Mouse (Mus musculus) megakaryocyte progenitor cell, adult 5-6 weeks (primary cell): ENCODE results near the gene Gpr31b. TPM values are rescaled to one million over a fixed set of nuclear protein-coding genes. Genes with fewer than 3 reads are reported as not detected.
A peak's percentile ranks its signal among the peaks of the same experiment; 100 is the strongest.
"Not testable (repeated sequence)": the region's sequence is repeated elsewhere in the genome, so short reads cannot be mapped to it uniquely, and the experiment has no call there.

Experiments used
- ATAC-seq: replicated peaks from 2 replicates; pipeline ENCODE4 v1.8.0; 2016; ENCODE audit warnings: mild to moderate bottlenecking, moderate TSS enrichment, inconsistent platforms; ENCODE audit not compliant: poor library complexity
- total RNA-seq, 2 experiments: library from RNA; stranded (forward) in 1 of 2; stranded (reverse) in 1 of 2; fragments of 157-497, 149-512 nt in 1 of 2; fragments of 200-1000 nt in 1 of 2; gene quantifications; 2 replicates each; pipeline versions ENCODE4 v1.2.3 to v1.2.4; 2015 to 2017

Gene Gpr31b
- total RNA-seq (2015) (0.91 TPM in 1 of 2 replicates, not detected in the other), total RNA-seq (2017) (0.41 TPM in 1 of 2 replicates, not detected in the other)

DNA sequence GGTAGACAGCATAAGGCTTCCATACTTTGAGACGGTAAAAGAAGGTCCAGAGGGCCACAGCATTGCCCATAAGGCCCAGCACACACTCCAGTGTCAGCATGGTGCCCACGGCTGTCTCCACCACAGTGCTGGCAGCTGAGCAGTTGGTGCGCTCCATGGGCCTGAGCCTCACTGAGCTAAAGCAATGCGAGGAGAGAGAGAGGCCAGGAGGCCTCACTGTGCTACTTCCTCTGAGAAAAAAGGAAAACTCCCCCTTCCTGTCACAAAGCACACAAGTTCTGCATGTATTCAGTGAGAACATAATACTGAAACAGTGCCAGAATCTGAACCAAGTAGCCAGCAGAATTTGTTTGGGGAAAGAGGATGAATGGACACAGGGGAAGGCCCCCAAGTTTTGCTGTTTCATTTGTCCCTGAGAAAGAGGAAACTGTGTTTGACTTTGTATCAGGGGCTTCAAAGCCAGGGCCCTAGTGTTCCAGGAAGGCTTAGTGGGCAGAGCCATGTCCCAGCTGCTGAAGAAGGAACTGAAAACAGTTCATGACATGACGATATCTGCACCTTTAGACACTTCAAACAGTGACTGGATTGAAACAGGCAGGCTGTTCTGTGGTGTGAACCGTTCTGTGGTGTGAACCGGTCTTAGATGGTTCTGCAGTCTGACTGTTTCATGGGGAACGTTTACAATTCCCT lies at the start of gene Gpr31b:
Gene Gpr31b, minus strand, starts transcription at position 173 of the 690 bp plus-strand sequence.
- ATAC-seq, result peak; percentile 74

DNA sequence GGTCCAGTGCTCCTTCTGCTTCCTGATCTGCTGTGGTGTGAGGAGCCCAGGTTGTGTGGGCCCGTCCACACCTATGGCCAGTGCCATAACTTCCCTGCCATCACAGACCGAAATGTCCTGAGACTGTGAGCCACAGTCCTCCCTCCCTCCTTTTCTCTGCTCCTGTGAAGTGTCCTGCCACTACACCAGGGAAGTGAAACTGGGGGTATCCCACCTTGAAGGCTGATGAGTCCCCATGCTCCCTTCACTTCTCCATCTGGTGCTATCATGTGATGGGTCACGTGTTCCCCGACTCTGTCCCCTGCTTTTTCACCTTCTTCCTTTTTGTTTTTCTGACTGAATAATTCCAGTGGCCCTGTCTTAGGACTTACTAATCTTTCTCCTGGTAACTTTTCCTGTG lies 40.9 kb upstream of the Gpr31b start:
- ATAC-seq, result peak; percentile 44; the same call in 1 of the 2 replicates

DNA sequence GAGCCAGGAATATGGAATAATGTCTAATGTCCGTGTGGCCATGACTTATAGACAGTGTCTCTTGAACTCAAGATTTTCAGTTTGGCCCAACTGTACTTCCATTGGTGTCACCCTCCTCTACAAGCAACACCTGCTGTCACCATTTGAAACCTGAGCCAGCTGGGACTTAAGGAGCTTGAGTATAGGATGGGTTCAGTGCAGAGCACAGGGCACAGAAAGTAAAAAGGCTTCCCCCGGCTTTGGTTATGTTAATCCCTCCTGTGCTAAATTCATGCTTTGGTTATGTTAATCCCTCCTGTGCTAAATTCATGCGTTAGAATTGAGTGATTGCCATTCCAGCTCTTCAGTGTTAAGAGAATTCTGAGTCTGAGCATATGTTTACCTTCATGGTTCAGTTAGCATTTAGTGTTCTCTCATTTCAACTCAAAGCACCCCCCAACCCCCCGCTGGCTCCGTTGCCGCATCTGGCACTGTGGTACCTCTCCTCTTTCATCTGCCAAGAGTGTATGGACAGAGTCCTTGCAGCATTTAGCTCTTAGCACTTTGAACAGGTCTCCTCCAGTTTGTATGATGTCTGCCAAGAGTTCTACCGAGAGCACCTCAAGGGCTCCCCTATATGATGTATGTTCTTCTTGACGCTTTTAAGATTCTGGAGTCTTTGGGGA lies 40.1 kb upstream of the Gpr31b start:
- ATAC-seq, result not testable (repeated sequence)

DNA sequence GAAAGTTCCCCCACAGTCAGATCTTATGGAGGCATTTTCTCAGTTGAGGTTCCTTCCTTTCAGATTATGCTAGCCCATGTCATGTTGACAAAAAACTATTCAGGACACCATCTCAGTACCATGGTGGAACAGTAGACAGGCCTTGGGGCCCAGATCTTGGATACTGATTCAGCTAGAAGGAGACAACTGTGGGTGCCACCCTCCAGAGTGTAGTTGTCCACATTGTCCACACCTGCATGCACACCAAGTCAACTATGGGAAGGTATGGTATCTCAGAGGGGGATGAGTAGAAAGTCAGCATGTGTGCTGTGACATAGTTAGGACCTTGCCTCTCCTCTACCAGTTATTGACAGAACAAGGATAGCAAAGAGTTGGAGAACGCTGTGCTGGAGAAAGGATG lies 39.4 kb upstream of the Gpr31b start:
- ATAC-seq, result not testable (repeated sequence)

DNA sequence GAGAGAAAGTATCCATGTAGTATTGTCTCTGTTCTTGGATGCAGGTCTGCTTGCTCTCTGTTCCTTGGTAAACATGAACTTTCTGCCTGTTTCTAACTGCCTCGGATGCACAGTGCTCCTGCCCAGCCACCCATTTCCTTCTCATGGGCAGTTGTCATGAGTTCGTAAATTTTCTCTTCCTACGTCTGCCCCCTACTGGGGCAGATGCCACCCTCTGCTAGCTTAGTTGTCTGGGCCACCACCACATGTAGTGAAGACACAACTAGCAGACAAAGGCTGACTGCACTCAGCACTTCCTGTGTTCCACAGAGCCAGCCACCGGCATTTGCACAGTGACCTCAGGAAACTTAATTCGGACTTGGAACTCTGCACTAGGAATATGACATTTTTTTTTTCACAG lies 17.1 kb upstream of the Gpr31b start:
- peak; percentile 78 for ATAC-seq

DNA sequence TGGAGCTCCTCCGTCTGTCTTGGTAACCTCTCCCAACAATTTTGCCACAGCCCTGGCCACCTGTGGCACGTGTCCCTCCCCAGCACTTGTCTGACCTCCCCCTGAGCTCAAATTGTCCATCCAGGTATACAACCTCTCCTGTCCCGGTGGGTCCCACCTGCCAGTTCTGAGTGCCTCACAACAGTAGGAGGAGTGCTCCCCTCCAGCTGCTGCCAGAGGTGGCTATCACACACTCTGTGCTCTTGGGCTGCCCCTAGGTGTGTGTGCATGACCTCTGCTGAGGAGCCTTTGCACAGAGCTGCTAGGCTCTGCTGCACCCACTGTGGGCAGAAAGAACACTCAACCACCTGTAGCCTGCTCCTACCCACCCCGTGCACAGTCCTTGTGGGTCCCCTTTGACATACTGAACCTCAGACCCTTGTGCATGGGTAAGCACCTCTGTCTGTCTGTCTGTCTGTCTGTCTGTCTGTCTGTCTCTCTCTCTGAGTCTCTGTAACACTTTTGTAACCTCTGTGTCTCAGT lies 15.8 kb upstream of the Gpr31b start:
- not testable (repeated sequence) for ATAC-seq

DNA sequence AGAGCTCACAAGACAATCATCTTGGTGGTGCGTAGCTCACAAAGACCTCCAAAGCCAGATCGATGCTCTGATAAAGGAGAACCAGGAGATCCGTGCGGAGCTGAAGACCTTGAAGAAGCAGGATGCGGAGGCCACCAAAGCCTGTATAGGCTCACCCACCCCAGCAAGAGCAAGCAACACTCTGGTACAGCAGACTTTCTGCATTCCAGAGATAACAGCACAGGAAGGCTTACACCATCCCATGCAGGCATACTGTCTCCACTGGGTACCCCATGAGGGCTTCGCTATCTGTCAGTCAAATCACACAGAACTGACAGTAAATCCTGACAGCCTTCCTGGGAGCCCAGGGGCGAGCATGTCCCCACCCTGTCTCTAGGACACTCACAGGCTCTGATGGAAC lies 10.8 kb upstream of the Gpr31b start:
- not testable (repeated sequence) for ATAC-seq

DNA sequence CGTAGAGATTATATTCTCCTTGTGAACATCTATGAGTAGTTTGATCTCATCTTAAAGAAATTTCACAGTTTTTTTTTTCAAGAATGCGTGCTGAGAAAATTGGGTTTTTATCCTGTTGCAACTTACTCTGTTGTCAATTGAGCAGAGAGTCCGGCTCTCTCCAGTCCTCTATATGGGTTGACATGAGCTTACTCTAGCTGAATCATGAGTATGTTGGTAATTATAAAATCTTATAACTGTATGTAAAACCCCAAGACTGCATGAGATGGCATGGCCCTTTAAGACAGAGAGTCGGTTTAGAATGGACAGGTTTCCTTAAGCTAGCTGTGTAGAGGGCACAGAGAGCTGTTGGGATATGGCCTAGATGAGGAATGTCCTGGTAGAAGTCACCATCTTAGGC lies 8.7 kb upstream of the Gpr31b start, which contains the start of gene Tcp10b:
Gene Tcp10b, plus strand, starts transcription at position 301 of the 400 bp plus-strand sequence.
- ATAC-seq, result not testable (repeated sequence)

DNA sequence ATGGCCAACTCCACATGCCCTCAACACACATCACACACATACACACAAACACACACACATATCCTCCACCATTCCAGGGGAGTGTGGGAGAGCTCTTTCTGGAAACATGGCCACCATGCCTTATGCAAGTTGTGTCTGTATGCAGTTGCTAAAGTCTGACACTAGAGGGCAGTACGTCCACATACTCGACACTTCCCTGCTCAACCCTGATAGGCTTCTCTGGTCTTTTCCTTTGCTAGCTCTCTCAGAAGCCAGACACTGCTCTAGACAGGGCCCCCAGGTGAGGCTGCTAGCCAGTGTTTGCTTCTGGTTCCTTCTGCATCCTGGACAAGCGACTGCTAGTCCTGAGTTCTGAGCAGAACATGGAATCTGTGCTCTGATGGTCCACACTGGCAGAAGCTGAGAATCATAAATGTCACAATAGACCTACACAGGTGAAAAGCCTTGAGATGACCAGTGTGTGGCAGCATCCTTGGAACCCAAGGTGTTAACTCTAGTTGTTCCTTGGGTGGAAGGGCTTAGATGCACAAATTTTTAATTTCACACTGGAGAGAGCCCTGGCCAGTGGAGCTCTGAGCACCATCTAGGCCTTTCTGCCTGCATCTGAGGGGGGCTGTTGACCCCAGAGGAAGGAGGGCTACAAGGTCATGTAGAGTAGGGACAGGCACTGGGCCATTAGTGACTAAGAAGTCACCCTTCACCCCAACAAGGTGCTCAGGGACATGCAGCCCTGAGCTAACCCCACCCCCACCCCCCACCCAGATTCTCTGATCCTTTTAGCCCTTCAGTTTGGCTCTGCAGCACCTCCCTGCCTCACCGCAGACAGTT lies 8.0 kb downstream of the Gpr31b start:
- ATAC-seq, result peak; percentile 95

DNA sequence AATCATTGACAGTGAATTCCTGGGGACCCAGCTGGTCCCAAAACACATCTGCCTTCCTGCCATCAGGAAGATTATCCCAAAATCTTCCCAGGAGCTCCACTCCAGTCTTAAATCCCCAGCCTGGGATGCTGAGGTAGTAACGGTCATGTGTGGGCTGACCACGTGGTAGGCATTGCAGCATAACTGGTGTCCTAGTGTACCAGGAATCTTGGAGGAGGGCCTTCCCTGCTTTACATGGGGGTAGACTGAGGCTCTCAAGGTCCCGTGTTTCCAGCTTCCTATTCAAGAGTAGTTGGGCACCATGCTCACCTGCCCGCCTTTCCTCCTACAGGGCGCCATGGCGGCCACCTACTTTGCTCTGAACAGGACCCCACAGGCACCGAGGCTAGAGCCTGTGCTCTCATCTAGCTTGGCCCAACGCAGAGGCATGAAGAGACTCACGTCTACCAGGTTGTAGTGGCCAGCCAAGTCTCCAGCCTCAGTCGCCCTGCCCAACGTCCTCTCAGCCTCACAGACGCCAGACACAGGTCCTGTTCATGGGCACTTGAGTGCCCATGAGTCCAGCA lies 15.4 kb downstream of the Gpr31b start:
- not testable (repeated sequence) for ATAC-seq

DNA sequence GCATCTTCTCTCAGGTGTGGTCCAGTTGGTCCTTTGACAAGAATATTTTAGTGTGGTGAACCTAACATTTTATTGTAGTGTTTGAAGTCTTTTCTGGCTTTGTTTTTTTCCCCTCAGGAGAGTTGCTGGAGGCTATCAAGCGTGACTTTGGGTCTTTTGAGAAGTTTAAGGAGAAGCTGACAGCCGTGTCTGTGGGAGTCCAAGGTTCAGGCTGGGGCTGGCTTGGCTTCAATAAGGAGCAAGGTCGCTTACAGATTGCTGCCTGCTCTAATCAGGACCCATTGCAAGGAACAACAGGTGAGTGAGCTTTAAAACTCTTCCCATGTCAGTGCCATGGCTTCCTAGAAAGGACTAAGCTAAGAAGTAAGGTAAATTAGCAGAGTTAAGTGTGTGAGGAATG lies 38.8 kb downstream of the Gpr31b start:
- no peak for ATAC-seq

DNA sequence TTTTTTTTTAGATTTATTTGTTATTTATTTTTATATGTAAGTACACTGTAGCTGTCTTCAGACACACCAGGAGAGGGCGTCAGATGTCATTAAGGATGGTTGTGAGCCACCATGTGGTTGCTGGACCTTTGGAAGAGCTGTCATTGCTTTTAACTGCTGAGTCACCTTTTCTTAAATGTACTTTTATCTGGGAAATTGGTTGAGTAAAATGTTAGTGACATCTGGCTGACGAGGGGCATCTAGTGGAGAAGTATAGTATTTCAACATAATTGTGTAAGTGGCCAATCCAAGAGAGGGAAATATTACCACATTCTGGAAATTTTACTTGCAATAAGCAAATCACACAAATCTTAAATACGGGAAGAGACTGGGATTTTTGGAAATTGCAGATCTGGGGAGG lies 42.2 kb downstream of the Gpr31b start:
- peak; percentile 73 for ATAC-seq

DNA sequence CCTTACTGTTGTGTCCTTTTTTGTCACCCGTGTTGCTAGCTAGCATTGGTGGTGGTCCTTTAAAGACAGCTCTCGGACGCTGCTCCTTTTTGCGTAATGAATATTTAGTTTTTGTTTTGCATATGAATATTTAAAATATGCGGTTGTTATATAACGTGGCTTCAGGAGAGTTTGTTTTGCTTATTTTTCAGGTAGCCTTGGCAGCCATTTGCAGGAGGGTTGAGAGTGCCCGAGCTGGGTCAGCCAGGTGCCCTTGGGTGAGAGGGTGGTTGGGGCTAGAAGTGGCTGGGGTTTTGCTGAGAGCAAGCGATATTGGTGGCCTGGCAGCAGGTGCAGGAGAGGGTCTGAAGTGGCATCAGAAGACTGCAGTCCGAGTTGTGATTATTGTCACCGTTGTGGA lies 43.6 kb downstream of the Gpr31b start:
- ATAC-seq, result no peak

DNA sequence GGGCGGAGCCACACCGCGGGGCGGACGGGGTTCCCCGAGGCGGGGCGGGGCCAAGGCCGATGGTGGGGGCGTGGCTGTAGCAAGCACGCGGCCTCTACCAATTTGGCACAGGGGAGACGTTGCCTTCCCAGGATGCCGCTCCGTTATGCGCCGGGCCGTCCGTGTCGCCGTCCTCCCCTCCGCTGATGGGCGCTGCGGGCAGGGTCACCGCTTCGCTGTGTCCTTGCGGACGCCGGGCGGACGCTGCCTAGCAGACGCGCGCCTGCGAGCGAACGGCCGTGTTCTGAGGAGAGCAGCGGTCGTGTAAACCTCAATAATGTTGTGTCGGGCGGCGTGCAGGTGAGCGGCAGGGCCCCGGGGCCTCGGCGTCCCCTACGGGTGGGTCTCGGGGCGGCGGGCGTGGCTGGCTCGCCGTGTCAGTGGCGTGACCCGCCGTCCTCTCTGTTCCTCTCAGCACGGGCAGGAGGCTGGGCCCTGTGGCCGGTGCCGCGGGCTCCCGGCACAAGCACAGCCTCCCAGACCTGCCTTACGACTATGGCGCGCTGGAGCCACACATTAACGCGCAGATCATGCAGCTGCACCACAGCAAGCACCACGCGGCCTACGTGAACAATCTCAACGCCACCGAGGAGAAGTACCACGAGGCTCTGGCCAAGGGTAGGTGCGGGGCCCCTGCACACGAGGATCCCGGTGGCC lies 44.2 kb downstream of the Gpr31b start:
- peak; percentile 91 for ATAC-seq

DNA sequence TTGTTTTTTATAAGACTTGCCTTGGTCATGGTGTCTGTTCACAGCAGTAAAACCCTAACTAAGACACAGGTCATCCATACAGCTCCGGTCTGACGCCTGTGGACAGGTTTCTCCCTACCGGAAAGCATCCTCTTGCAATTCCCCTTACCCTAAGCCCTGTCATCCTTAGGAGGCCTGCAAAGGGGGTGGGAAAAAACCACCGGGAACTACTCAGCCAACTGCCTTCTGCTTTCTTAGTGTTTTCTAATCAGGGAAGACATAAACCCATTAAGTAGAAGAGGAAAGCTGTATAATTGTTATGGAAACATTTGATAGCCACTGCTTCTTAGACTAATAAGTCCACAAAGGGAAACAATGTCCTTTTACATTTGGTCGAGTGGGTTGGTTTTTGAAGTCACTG lies 45.1 kb downstream of the Gpr31b start:
- ATAC-seq, result no peak

DNA sequence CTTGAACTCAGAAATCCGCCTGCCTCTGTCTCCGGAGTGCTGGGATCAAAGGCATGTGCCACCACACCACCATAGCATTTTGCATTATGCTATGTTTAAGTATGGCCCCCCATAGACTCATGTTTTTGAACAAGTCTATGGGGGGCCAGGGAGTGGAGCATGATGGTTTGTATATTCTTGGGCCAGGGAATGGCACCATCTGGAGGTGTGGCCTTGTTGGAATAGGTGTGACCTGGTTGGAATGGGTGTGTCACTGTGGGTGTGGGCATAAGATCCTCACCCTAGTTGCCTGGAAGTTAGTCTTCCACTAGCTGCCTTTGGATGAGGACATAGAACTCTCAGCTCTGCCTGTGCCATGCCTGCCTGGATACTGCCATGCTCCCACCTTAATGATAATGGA lies 45.5 kb downstream of the Gpr31b start, which contains the start of gene Sod2:
Gene Sod2, plus strand, starts transcription at position 301 of the 400 bp plus-strand sequence.
- ATAC-seq, result not testable (repeated sequence)

DNA sequence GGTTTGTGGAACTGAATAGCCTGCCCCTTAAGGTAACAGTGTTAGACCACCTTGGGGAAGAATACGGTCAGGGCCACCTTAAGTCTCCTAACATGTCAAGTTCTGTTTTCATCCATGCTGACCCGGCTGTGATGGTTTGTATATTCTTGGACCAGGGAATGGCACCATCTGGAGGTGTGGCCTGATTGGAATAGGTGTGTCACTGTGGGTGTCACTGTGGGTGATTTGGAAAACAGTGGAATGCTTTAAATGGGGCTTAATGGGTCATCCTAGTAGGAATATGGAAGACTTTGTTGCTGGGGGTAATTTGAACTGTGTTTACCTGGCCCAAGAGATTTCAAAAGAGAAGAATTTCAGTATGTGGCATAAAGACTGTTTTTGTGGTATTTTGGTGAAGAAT lies 47.7 kb downstream of the Gpr31b start:
- not testable (repeated sequence) for ATAC-seq

DNA sequence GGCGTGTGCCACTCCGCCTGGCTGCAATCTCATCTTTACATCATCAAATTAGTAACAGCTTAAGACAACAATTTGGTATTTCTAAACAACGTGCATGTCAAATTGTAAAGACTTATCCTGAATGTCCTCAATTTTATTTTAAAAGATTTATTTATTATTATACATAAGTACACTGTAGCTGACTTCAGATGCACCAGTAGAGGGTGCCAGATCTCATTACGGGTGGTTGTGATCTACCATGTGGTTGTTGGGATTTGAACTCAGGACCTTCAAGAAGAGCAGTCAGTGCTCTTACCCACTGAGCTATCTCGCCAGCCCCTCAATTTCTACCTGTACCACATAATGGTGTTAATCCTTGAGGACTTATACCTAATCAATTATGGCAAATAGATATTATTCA lies 49.9 kb downstream of the Gpr31b start:
- ATAC-seq, result not testable (repeated sequence)
